In the genomic region with DNA sequence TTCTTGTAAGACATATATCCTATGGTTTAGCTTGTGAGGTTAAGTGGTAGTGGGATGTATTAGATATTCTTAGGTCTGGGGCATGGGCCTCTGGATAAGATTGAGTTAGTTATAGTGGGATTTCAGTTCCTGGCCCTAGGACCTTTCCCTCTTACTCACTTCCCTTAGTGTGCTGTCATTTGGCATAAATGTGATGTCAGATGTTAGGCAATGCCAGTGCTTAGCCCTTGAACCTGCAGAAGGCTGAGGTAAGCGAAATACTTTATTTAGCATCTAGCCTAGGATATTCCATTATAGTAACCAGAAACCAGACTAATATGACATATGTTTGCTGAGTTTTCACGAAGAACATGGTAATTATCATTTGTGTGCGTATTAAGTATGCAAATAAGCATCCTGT, we compare ENCODE assay signal across 25 mouse cellular contexts.
"Had no signal": no experiment of that assay in that cellular context is flagged by ENCODE, and none has a peak within 500 bp of the region (broad histone marks: within the 10 kb centered on the region; RNA-seq: fewer than 3 reads in every experiment).

No protein-coding gene starts in this region.

- DNase-seq: gastrocnemius, adult 2 months; gastrocnemius, postnatal 10 days; gastrocnemius, postnatal 25 days; heart, adult 11 months; heart, adult 2 months; heart, postnatal 14 days; heart, postnatal 36 days; kidney, adult 11 months; kidney, adult 2 months; kidney, adult 9 months; kidney, postnatal 14 days; kidney, postnatal 36 days; layer of hippocampus, adult 9-11 months; liver, embryonic 13.5 days had no signal

- H3K27me3 ChIP-seq: heart, embryonic 13.5 days; heart, embryonic 15.5 days; hindbrain, embryonic 13.5 days; hindbrain, embryonic 15.5 days; kidney, embryonic 15.5 days; limb, embryonic 12.5 days; liver, embryonic 13.5 days had no signal

- H3K4me3 ChIP-seq: gastrocnemius, adult 2 months; heart, adult 2 months; heart, embryonic 13.5 days; heart, embryonic 15.5 days; hindbrain, embryonic 13.5 days; hindbrain, embryonic 15.5 days; kidney, embryonic 15.5 days; left cerebral cortex, adult 2 months; limb, embryonic 10.5 days; limb, embryonic 12.5 days; liver, embryonic 13.5 days had no signal

- H3K4me1 ChIP-seq: heart, embryonic 13.5 days; heart, embryonic 15.5 days; limb, embryonic 12.5 days; liver, embryonic 13.5 days had no signal

- H3K9ac ChIP-seq: heart, embryonic 13.5 days; heart, embryonic 15.5 days; hindbrain, embryonic 13.5 days; hindbrain, embryonic 15.5 days; kidney, embryonic 15.5 days; limb, embryonic 12.5 days; liver, embryonic 13.5 days had no signal

- ATAC-seq: hindbrain, postnatal 0 days; intestine, embryonic 16.5 days had no signal

- H3K27ac ChIP-seq: heart, adult 2 months; heart, embryonic 13.5 days; heart, embryonic 15.5 days; hindbrain, embryonic 13.5 days; hindbrain, embryonic 15.5 days; hindbrain, postnatal 0 days; kidney, embryonic 15.5 days; kidney, postnatal 0 days; left cerebral cortex, adult 2 months; limb, embryonic 10.5 days; limb, embryonic 12.5 days; liver, embryonic 13.5 days had no signal

- H3K36me3 ChIP-seq: heart, embryonic 13.5 days; heart, embryonic 15.5 days; hindbrain, embryonic 13.5 days; hindbrain, embryonic 15.5 days; kidney, embryonic 15.5 days; limb, embryonic 10.5 days; limb, embryonic 12.5 days; liver, embryonic 13.5 days had no signal
